Mouse (Mus musculus) heart, postnatal 25 days (tissue): Measurements from ENCODE around the gene App. TPM values are rescaled to one million over a fixed set of nuclear protein-coding genes. Genes with fewer than 3 reads are reported as not detected.

ENCODE experiments used
- DNase-seq: peaks from one replicate; pipeline ENCODE4 v3.0.0; 2022; ENCODE audit warnings: low spot score
- intact Hi-C: fragments of 180-260 bp; cut with DNase I; formaldehyde crosslinking; loops from one replicate; pipeline ENCODE4 v1.15.1; 2025
- total RNA-seq, 2 experiments: library from RNA; stranded (reverse); gene quantifications; 2 replicates each; pipeline ENCODE4 v1.2.3; 2021

App gene
- total RNA-seq, 2 experiments from 2014 or later, result 142 to 157 TPM

DNA sequence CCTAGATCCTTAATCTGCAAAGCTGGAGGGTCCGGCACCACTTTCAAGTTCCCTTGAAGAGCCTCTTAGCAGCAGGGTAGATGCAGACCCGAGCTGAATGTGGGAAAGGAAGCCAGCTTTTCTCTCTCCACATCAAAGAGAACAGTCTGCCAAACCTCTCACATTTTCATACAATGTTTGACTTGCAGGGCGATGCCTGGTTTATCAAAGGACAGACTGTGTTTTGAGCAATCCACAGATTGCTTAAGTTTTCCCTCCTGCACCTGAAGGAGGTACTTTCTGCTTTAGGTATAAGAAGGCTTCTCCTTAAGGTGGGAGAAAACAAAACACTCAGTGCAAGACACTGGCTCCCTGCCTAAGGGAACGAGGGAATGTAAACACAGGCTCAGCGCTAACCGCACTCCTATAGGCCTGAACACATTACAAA lies 178.1 kb downstream of the App start:
- intact Hi-C loops, result no loop called here
- no peak for DNase-seq

DNA sequence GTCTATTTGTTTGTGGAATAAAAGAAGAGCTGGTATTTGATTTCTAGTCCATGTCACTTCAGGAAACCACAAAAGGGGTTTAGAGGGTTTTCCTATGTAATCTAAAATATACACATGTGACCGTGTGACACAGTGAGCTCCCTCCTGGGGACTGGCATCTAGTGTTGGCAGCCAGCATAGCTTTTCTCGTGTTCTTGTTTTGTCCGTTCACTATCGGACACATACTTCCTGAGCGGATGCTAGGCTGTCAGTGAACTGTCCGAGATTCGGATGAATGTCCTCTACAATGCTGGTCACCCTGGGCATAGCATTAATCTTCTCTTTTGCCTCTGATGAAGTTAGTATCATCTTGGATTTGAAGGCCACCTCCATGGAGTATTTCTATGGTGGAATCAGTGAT lies 180.7 kb downstream of the App start:
- no peak for DNase-seq
- intact Hi-C loops, result no loop called here

DNA sequence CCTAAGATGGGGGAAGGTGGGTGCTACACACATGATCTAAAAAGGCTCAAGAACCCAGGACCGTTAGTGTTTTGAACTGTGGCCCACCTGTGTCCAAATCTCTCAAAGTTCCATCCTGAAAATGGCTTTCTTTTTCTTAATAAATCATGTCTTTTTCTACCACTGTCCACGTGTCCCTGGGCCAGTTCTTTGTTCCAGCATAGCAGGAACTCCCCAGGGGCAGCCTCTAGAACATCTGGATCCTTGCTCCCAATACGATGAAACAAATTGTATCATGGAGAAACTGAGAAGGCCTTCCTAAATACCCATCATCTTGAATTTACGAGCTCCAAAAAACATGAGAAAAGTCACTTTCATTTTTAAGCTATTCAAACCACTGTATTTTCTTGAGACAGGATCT lies 182.6 kb downstream of the App start:
- DNase-seq, result no peak
- intact Hi-C loops, result no loop called here

DNA sequence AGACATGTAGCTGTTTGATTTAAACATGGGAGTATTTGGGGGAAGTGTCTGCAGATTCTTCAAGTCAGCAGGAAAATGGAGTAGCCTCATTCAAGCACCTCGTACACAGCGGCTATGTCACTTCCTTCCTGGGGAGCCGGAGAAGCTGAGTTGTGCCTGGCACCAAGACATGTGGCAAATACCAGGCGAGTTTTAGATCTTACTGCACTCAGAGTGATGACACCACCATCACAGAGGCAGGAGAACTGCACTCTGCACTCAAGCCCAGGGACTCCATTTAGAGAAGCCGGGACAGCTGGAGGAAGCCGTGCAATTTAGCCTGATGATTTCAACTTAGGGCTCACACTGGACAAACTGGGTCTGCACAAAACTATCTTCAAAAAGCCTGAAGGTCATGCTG lies 183.6 kb downstream of the App start:
- intact Hi-C loops, result no loop called here
- no peak for DNase-seq

DNA sequence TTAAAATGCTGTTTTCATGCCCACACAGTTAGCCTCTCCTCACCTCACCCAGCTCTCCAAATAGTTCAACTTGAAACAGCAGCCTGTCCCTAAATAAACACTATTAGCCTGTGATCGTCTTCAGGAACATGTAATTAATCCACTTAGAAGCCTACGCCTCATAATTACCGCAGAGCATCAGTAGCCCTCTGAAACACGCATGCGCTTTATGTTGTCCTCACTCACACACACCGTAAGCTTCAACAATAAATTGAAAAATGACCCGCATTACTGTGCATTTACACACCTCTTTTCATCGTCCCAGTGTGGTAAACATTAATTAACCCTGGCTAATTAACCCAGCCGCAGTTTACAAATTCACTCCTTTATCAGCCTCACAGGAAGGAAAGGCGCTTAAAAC lies 184.1 kb downstream of the App start:
- no peak for DNase-seq
- intact Hi-C loops, result no loop called here

DNA sequence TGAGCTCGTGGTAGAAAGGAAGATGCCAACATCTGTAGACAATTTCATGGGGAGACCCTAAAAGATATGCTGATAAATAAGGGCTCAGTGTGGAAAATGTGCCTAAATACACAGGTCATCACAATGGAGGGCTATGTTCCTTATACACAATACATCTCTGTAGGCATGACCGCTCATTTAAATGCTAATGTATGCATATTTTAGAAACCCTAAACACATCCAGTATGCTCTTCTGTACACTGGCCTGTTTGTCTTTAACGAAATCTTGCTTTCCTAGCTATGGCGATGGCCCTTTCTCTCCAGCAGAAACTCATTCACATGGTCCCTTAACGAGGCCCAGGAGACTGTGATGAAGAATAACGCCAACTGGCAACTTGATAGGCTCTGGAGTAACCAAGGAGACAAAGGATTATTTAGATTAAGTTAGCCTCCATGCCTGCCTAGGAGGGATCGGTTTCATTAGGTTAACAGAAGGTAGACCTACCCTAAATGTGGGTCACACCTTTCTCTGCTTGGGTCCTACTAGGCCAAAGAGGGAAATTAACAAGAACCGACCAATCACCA lies 185.8 kb downstream of the App start:
- intact Hi-C loops, result no loop called here
- no peak for DNase-seq

DNA sequence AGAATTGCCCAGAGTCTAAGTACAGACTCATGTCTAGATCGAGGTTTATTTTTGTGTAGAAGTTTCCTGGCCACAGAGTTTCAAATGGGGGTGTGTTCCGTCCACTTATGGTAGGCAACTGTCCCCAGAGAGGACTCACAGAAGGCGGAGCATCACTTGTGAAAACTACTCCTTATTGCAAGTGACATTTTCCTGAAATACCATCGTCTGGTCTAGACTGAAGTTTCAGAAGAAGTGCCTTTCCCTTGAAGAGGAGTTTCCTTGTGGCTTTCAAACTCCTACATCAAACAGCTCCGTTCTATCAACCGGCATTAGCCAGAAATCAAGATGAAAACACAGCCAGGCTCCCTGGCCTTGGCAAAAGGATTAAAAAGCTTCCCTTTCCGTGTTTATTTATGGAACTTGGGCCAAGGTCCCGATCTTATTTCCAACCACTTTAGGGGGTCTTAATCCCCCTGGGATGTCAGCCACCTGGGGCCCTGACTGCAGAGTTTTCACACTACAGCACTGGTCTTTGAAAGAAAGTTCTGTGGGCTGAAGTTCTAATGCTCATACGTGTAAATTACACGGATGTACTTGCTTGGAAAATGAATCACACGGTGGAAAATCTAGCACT lies 187.4 kb downstream of the App start:
- no peak for DNase-seq
- intact Hi-C loops, result no loop called here

DNA sequence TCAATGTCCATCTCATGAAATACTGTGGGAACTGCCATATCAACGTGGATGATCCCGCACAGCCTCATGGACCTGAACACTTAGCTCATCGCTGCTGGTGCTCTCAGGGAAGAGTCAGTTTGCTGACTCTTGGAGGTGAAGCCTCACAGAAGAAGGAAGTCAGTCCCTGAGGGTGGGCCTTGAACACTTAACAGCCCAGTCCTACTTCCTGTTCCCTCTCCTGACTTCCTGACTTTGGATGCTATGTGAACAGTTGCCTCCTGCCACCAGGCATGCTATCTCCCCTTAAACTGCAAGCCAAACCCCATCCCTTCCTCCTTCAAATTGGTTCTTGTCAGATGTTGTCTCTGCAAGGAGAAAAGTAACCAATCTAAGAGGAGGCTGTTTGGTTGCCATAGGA lies 188.2 kb downstream of the App start:
- no peak for DNase-seq
- intact Hi-C loops, result no loop called here

DNA sequence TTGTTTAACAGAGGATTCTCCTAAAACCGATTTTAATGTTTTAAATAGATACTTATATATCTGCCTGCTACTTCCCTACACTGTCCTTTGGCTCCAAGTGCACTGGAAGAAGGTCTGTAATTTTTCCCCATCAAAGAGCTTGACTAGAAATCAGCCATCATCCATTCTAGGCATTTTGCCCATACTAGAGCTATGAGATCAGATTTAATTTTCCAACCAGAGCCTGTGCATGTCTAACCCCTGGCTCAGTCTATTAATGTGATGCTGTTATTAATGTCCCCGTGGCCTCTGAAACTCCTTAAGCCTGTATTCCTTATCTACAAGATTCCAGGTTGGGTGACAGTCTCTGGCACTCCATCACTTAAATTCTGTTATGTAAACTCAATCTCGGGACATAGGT lies 190.1 kb downstream of the App start:
- intact Hi-C loops, result no loop called here
- DNase-seq, result no peak

DNA sequence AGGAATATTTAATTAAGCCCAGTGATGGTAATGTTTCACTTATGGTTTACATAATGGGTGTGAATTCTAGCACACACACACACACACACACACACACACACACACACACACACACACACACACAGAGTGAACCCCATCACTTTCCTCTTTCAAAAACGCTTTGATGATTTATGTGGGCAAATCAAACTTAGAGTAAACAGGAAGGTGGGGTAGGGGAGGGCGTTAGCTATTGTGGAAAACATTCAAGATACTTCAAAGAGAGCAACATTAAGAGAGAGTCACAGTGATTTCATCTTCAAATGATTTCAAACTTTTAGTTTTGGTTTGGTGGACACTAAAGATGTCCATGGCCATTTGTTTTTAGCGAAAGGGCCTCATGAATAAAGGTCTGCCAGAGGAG lies 191.0 kb downstream of the App start:
- intact Hi-C loops, result no loop called here
- no peak for DNase-seq

DNA sequence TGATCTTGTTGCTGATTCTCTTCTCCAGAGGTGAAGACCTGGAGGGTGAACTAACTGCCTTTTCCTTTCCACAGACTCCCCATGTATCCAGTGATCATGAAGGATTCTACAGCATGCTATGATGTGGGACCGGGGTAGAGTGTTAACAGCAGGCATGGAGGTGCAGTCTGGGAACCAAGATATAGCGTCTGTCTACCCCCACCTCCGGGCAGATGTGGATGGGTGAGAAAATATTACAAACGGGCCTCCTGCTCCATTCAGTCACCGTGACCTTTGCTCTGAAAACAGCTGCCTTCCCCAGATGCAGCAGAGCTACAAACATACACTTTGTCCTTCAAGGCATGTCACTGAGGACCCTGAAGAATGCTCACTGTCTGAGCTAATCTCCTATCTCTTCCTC lies 195.0 kb downstream of the App start:
- intact Hi-C loops, result no loop called here
- no peak for DNase-seq

DNA sequence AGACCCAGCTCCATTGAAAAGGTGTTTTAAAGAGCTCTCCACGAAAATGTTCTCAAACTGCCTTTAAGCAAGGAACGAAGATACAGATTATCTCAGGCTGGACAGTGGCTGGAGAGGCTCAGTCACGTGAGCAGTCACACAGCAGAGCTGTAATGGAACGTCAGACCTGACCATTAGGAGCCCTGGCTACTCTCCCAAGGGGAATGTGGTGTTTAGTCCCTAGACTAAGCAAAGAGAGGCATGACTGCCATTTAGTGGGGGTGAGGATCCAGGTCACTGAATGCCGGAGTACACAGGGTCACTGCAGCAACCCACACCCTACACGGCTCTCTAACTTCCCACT lies 199.4 kb downstream of the App start:
- intact Hi-C loops, result loop anchor here (5.0 kb wide), 1 partner anchor 198 kb away; the partner anchor contains the start of gene App
- no peak for DNase-seq

DNA sequence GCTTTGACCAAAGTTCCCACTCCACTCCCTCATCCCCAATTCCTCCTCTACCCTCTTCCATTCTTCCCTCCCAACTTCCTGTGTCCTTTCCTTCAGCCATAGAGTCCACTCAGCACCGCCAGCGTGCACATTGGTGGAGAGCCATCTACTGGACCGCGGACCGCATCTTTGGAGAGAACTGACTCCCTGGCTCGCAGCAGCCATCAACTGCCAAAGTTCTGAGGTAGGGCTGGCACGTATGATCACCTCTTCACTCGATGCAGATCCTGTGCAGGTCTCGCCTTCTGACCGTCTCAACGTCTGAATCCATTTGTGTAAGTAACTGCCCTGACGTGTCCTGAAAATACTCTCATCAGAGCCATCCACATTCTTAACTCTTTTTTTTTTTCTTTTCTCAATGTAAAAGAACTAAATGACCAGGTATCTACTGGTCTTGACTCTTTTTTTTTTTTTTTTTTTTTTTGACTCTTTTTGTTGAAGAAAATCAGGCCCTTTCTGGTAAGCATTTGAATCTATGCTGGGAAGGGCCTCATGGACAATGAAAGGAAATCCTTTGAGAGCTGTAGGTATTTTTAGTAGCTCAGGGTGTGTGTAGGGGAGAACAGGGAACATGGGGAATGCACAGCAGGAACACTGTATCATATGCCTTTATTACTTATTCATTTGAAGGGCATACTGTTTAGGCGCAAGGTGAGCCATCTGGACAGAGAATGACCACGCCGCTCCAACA lies 200.0 kb downstream of the App start:
- intact Hi-C loops, result loop anchor here (5.0 kb wide), 1 partner anchor 199 kb away; the partner anchor contains the start of gene App
- no peak for DNase-seq

DNA sequence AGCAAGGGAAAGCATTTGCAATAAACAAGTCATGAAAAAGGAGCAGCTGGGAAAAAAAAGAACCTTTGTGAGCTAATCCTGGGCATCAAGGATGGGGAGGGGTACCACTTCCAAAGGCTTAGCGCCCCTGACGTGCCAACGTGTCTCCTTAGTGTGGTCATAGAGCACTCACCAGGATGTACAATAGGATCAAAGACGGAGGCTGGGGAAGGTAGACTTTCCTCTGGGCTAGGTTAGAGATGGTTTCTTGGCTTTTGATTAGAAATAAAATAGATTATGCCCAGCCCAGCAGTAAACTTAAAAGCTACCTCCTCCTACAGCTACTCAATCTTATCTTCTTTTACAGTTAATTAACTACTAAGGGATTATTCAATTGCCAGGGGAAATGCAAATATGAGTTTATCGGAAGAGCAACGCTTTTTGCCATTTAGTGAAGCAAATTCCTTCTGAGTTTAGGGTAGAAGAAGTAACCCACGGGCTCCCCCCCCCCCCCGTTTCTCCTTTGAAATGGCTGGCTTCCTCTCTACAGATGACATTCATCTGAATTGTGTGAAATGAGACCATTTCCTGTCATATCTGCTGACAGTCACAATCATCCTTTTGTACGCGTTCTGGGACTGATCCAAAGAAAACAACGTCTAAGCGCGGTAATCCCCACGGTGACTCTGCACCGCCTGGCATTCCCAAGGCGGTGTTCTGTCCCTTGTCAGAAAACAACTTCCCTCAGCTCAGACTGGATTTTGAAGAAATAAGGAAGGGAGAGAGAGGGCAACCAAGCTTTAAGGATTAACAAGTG lies 201.8 kb downstream of the App start:
- intact Hi-C loops, result loop anchor here (5.0 kb wide), 1 partner anchor 201 kb away; the partner anchor contains the start of gene App

DNA sequence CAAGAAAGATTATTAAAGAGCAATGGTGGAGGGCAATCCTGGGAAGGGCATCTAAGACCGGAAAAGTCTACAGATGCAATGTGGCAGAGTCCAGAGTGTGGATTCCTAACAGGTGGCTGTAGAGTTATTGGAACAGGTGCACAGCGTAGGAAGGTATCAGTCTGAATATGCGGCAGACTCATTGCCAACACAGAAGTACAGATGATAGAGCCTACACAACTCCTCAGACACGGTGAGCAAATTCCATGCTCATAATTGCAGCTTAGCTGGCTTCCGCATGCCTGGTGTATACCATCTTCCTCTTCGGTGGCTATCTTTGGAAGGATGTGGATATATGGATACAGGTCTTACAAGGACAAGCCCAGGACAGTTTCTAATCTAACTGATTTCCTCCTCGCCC lies 204.5 kb downstream of the App start:
- no peak for DNase-seq
- intact Hi-C loops, result no loop called here

More for the DNA sequence above, 201.8 kb downstream of the App start:
- no peak for DNase-seq

DNA sequence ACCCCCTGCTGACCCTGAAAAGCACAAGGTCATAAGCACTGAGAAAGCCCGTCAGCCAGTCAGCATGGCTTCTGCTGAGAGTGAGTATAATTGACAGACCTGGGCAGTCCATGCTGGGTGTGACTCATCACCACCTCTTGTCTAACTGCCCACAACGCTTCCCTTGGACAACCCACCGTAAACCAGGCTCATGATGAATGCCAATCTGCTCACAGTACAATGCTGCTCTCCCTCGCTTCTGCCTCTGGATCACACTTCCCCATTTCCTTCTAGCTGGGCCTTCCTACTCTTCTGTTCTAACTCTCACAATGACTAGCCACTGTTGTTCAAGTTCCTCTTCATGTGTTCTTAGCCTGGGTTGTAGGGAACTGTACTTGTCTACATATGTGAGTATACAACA lies 206.6 kb downstream of the App start:
- intact Hi-C loops, result no loop called here
- DNase-seq, result no peak

DNA sequence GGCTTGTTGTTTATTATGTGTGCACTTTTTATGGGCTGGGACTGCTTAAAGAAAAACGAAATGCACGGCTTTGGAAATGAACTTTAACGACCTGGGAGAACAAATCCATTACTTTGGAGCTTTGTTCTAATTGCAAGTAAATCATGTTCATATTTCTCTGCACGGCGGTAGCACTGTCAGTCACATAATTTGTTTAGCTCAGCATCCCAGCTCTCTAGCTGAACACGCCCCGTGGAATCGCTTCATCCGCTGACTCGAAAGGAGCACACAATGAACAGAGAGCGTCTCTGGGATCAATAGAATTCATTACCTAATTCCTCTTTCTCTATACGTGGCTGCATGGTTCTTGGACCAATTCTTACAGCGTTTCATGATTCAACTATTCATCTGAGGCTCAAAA lies 207.5 kb downstream of the App start:
- intact Hi-C loops, result no loop called here

DNA sequence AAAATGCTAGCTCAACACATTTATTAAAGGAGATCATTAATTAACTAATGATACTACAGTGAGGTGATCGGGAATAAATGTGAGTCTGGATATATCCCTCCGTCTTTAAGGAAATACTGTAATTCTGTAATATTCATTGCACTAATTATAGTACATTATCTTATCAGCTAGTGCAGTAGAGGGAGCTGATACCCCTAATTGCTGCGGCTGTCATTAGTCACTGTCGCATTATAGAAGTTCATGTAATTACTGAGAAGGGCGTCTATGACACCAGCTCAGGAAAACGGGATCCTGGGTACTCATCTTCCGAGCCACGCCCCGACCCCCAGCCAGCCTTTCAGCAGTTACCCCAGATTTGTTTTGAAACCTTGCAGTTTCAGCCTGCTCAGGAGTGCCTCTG lies 209.6 kb downstream of the App start:
- DNase-seq, result no peak
- intact Hi-C loops, result no loop called here

More for the DNA sequence above, 207.5 kb downstream of the App start:
- DNase-seq, result no peak

DNA sequence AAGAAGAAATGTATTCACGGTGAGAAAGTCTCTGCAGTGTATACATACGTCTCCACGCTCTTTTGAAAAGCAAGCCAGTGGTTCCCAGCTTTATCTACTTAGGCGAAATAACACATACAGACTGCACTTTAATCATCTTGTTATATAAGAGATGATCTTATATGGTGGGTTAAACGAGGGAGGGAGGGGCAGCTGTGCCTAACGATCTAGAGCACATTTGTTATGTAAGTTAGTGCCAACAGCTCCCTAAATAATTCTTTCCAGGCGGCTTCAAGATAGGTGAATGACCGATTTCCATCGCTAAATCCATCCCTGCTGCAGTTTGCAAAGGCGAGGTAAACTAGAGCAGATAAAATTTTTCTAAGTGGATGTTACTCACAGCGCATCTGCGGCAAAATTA lies 210.0 kb downstream of the App start:
- intact Hi-C loops, result no loop called here
- no peak for DNase-seq

DNA sequence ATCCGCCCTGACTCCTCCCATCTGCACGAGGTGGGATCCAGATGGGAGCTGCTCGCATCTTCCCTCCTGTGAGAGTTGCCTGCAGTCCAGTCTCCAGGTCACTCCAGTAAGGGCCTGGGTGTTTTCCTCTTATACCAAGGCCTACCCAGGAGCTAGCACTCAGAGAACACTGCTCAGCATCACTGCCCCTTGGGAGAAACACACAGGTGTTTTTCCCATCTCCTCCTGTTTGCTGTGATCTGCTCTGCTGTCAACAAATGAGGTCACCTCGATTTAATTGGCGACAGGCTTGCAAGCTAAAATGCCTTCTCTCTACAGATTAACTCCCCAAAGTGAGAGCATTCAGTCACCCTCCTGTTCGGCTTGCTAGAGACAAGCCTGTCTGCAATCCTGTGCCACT lies 216.3 kb downstream of the App start:
- intact Hi-C loops, result loop anchor here (2.0 to 5.0 kb wide), 2 partner anchors 480 to 720 kb away; no protein-coding TSS in a partner anchor
- DNase-seq, result no peak

DNA sequence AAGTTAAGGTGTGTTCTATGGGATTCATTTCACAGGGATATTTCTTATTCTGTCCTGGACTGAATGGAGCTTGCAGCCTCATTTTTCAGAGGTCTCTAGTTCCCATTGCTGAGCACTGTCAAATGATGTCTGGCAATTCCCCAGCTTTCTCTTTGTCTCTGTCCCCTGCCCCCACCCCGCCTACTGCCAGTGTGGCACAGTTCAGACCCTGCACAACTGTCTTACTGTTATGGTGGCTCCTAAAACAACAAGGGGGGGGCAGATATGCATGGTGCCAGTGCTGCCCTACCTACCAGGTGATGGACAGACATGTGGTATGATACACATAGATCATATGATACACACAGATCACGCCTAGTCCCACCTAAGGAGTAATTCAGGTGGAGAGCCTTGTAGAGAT lies 216.9 kb downstream of the App start:
- no peak for DNase-seq
- intact Hi-C loops, result loop anchor here (2.0 to 5.0 kb wide), 2 partner anchors 481 to 720 kb away; no protein-coding TSS in a partner anchor
